Mouse (Mus musculus) T-helper 2 cell (primary cell): Measurements from ENCODE around the gene Hs1bp3.

Experiments used
- in situ Hi-C: fragments of 300-600 bp; cut with MboI, MseI; formaldehyde crosslinking; loops from one replicate; pipeline ENCODE4 v1.15.1; 2025; ENCODE audit warnings: high pct_unique_total_duplicates

Hs1bp3 gene

GRCm38 (mm10) chr12:8334261-8334660 is 21.0 kb downstream of the Hs1bp3 start:
- in situ Hi-C loops, result no loop called here

GRCm38 (mm10) chr12:8335503-8335902 is 22.3 kb downstream of the Hs1bp3 start:
- in situ Hi-C loops, result no loop called here

GRCm38 (mm10) chr12:8336601-8337285 is 23.5 kb downstream of the Hs1bp3 start:
- in situ Hi-C loops, result no loop called here

- in situ Hi-C loops, result no loop called here
Measured at GRCm38 (mm10) chr12:8337286-8338060, 24.2 kb downstream of the Hs1bp3 start.

GRCm38 (mm10) chr12:8338491-8338890 is 25.3 kb downstream of the Hs1bp3 start:
- in situ Hi-C loops, result no loop called here

- in situ Hi-C loops, result no loop called here
Measured at GRCm38 (mm10) chr12:8338918-8339317, 25.7 kb downstream of the Hs1bp3 start.

- in situ Hi-C loops, result no loop called here
Measured at GRCm38 (mm10) chr12:8339591-8340319, 26.5 kb downstream of the Hs1bp3 start.

- in situ Hi-C loops, result no loop called here
Measured at GRCm38 (mm10) chr12:8341008-8341407, 27.8 kb downstream of the Hs1bp3 start.

GRCm38 (mm10) chr12:8343381-8343780 is 30.1 kb downstream of the Hs1bp3 start:
- in situ Hi-C loops, result no loop called here

GRCm38 (mm10) chr12:8344897-8345296 is 31.7 kb downstream of the Hs1bp3 start:
- in situ Hi-C loops, result no loop called here

GRCm38 (mm10) chr12:8345539-8345938 is 32.3 kb downstream of the Hs1bp3 start:
- in situ Hi-C loops, result no loop called here

GRCm38 (mm10) chr12:8347746-8348462 is 34.7 kb downstream of the Hs1bp3 start:
- in situ Hi-C loops, result no loop called here

- in situ Hi-C loops, result no loop called here
Measured at GRCm38 (mm10) chr12:8348733-8349513, 35.7 kb downstream of the Hs1bp3 start.

- in situ Hi-C loops, result no loop called here
Measured at GRCm38 (mm10) chr12:8351025-8351903, 38.0 kb downstream of the Hs1bp3 start.

GRCm38 (mm10) chr12:8353071-8353470 is 39.8 kb downstream of the Hs1bp3 start:
- in situ Hi-C loops, result no loop called here

GRCm38 (mm10) chr12:8354187-8354586 is 41.0 kb downstream of the Hs1bp3 start:
- in situ Hi-C loops, result no loop called here

- in situ Hi-C loops, result no loop called here
Measured at GRCm38 (mm10) chr12:8355011-8355410, 41.8 kb downstream of the Hs1bp3 start.

GRCm38 (mm10) chr12:8357449-8357848 is 44.2 kb downstream of the Hs1bp3 start:
- in situ Hi-C loops, result no loop called here

- in situ Hi-C loops, result no loop called here
Measured at GRCm38 (mm10) chr12:8358344-8358966, 45.2 kb downstream of the Hs1bp3 start.
